Mouse (Mus musculus): Measurements from ENCODE around the gene Qrich2. TPM values are rescaled to one million over a fixed set of nuclear protein-coding genes. Genes with fewer than 3 reads are reported as not detected.
A peak's percentile ranks its signal among the peaks of the same experiment; 100 is the strongest.

The Qrich2 gene
- polyA plus RNA-seq, 1 experiment from 2014 or later: not detected

- peaks cover 10% of the 10 kb centered on the region for H3K36me3 ChIP-seq (ENCODE audit: control insufficient read depth, insufficient read depth, low read length)
- no peaks in the 10 kb centered on the region for H3K27me3 ChIP-seq (ENCODE audit: control insufficient read depth, insufficient read depth, low read depth, low read length)
- peak overlapping the region; percentile 85; the same call in 1 of the 2 replicates for H3K4me2 ChIP-seq (ENCODE audit: low read depth, low read length)
- peaks cover 17% of the 10 kb centered on the region for H3K4me1 ChIP-seq (replicated peaks; ENCODE audit: control insufficient read depth, insufficient read depth, low read length)
- no peak for ATAC-seq (ENCODE audit: low read depth)
- H3K9ac ChIP-seq (ENCODE audit: low read length): 0 out of 2 replicates have a peak overlapping the region, but pooled peaks have one; percentile 15
- H3K9me3 ChIP-seq (ENCODE audit: control insufficient read depth, low read length): no peaks in the 10 kb centered on the region; the same call in 1 of the 2 replicates
- H3K27ac ChIP-seq (ENCODE audit: low read length): peak overlapping the region; percentile 39; the same call in 1 of the 2 replicates
- WGBS: 58% methylated on average over 6 of the region's 6 CpGs
- no peak overlapping the region; the same call in 1 of the 2 replicates for H3K4me3 ChIP-seq (ENCODE audit: low read length)
These were observed 25.3 kb upstream of the Qrich2 start for GRCm38 (mm10) chr11:116491338-116491737.

- Histone ChIP-seq H3K36me3 (ENCODE audit: control insufficient read depth, insufficient read depth, low read length) (peaks cover 16% of the 10 kb centered on the region), H3K27me3 (ENCODE audit: control insufficient read depth, insufficient read depth, low read depth, low read length) (no peaks in the 10 kb centered on the region), H3K4me2 (ENCODE audit: low read depth, low read length) (peak overlapping the region; percentile 85), H3K4me1 (replicated peaks; ENCODE audit: control insufficient read depth, insufficient read depth, low read length) (peaks cover 17% of the 10 kb centered on the region), H3K9me3 (ENCODE audit: control insufficient read depth, low read length) (no peaks in the 10 kb centered on the region; the same call in 1 of the 2 replicates), H3K9ac (ENCODE audit: low read length) (peak overlapping the region; percentile 97), H3K27ac (ENCODE audit: low read length) (peak overlapping the region; percentile 92), H3K4me3 (ENCODE audit: low read length) (peak overlapping the region; percentile 99)
- peak; percentile 89 for ATAC-seq (ENCODE audit: low read depth)
- under 1% methylated on average over 47 of the region's 62 CpGs for WGBS
These were observed 24.4 kb upstream of the Qrich2 start for GRCm38 (mm10) chr11:116490232-116491107.

GRCm38 (mm10) chr11:116489771-116490231, 23.8 kb upstream of the Qrich2 start:
- WGBS: under 1% methylated on average over 39 of the region's 39 CpGs
- H3K27ac ChIP-seq (ENCODE audit: low read length): peak overlapping the region; percentile 92
- H3K9ac ChIP-seq (ENCODE audit: low read length): peak overlapping the region; percentile 97
- peak overlapping the region; percentile 85 for H3K4me2 ChIP-seq (ENCODE audit: low read depth, low read length)
- no peaks in the 10 kb centered on the region; the same call in 1 of the 2 replicates for H3K9me3 ChIP-seq (ENCODE audit: control insufficient read depth, low read length)
- peaks cover 22% of the 10 kb centered on the region for H3K36me3 ChIP-seq (ENCODE audit: control insufficient read depth, insufficient read depth, low read length)
- peak overlapping the region; percentile 99 for H3K4me3 ChIP-seq (ENCODE audit: low read length)
- no peaks in the 10 kb centered on the region for H3K27me3 ChIP-seq (ENCODE audit: control insufficient read depth, insufficient read depth, low read depth, low read length)
- peak; percentile 31 for ATAC-seq (ENCODE audit: low read depth)
- H3K4me1 ChIP-seq (replicated peaks; ENCODE audit: control insufficient read depth, insufficient read depth, low read length): peaks cover 11% of the 10 kb centered on the region

- Histone ChIP-seq H3K4me1 (replicated peaks; ENCODE audit: control insufficient read depth, insufficient read depth, low read length) (peaks cover 11% of the 10 kb centered on the region), H3K4me2 (ENCODE audit: low read depth, low read length) (peak overlapping the region; percentile 85), H3K27me3 (ENCODE audit: control insufficient read depth, insufficient read depth, low read depth, low read length) (no peaks in the 10 kb centered on the region), H3K27ac (ENCODE audit: low read length) (no peak overlapping the region), H3K9me3 (ENCODE audit: control insufficient read depth, low read length) (no peaks in the 10 kb centered on the region; the same call in 1 of the 2 replicates), H3K9ac (ENCODE audit: low read length) (peak overlapping the region; percentile 97), H3K36me3 (ENCODE audit: control insufficient read depth, insufficient read depth, low read length) (peaks cover 28% of the 10 kb centered on the region), H3K4me3 (ENCODE audit: low read length) (peak overlapping the region; percentile 99)
- no peak for ATAC-seq (ENCODE audit: low read depth)
- WGBS: 68% methylated on average over 14 of the region's 14 CpGs
These were observed 22.8 kb upstream of the Qrich2 start for GRCm38 (mm10) chr11:116488693-116489375.

- H3K9ac ChIP-seq (ENCODE audit: low read length): no peak overlapping the region
These were observed 22.2 kb upstream of the Qrich2 start for GRCm38 (mm10) chr11:116488207-116488606.

GRCm38 (mm10) chr11:116484261-116484660, 18.2 kb upstream of the Qrich2 start:
- no peak overlapping the region for H3K4me2 ChIP-seq (ENCODE audit: low read depth, low read length)
- no peak overlapping the region for H3K9ac ChIP-seq (ENCODE audit: low read length)
- peaks cover 8% of the 10 kb centered on the region for H3K4me1 ChIP-seq (replicated peaks; ENCODE audit: control insufficient read depth, insufficient read depth, low read length)
- H3K4me3 ChIP-seq (ENCODE audit: low read length): no peak overlapping the region
- H3K27me3 ChIP-seq (ENCODE audit: control insufficient read depth, insufficient read depth, low read depth, low read length): no peaks in the 10 kb centered on the region
- 78% methylated on average over 8 of the region's 8 CpGs for WGBS
- peaks cover 66% of the 10 kb centered on the region for H3K36me3 ChIP-seq (ENCODE audit: control insufficient read depth, insufficient read depth, low read length)
- no peaks in the 10 kb centered on the region; the same call in 1 of the 2 replicates for H3K9me3 ChIP-seq (ENCODE audit: control insufficient read depth, low read length)
- ATAC-seq (ENCODE audit: low read depth): no peak
- no peak overlapping the region for H3K27ac ChIP-seq (ENCODE audit: low read length)

More at GRCm38 (mm10) chr11:116488207-116488606, 22.2 kb upstream of the Qrich2 start:
- H3K4me1 ChIP-seq (replicated peaks; ENCODE audit: control insufficient read depth, insufficient read depth, low read length): peaks cover 11% of the 10 kb centered on the region
- no peak overlapping the region for H3K4me3 ChIP-seq (ENCODE audit: low read length)
- H3K27me3 ChIP-seq (ENCODE audit: control insufficient read depth, insufficient read depth, low read depth, low read length): no peaks in the 10 kb centered on the region
- no peak overlapping the region for H3K27ac ChIP-seq (ENCODE audit: low read length)
- no peak for ATAC-seq (ENCODE audit: low read depth)
- H3K9me3 ChIP-seq (ENCODE audit: control insufficient read depth, low read length): no peaks in the 10 kb centered on the region; the same call in 1 of the 2 replicates
- no peak overlapping the region for H3K4me2 ChIP-seq (ENCODE audit: low read depth, low read length)
- H3K36me3 ChIP-seq (ENCODE audit: control insufficient read depth, insufficient read depth, low read length): peaks cover 32% of the 10 kb centered on the region

- Histone ChIP-seq H3K27me3 (ENCODE audit: control insufficient read depth, insufficient read depth, low read depth, low read length) (no peaks in the 10 kb centered on the region), H3K4me2 (ENCODE audit: low read depth, low read length) (no peak overlapping the region), H3K27ac (ENCODE audit: low read length) (no peak overlapping the region), H3K4me1 (replicated peaks; ENCODE audit: control insufficient read depth, insufficient read depth, low read length) (no peaks in the 10 kb centered on the region), H3K9me3 (ENCODE audit: control insufficient read depth, low read length) (no peaks in the 10 kb centered on the region), H3K36me3 (ENCODE audit: control insufficient read depth, insufficient read depth, low read length) (peaks cover 72% of the 10 kb centered on the region), H3K4me3 (ENCODE audit: low read length) (no peak overlapping the region), H3K9ac (ENCODE audit: low read length) (no peak overlapping the region)
- ATAC-seq (ENCODE audit: low read depth): no peak
- WGBS: 86% methylated on average over 7 of the region's 7 CpGs
These were observed 15.7 kb upstream of the Qrich2 start for GRCm38 (mm10) chr11:116481776-116482175.

- ATAC-seq (ENCODE audit: low read depth): no peak
- Histone ChIP-seq H3K9ac (ENCODE audit: low read length) (no peak overlapping the region), H3K4me3 (ENCODE audit: low read length) (no peak overlapping the region), H3K4me2 (ENCODE audit: low read depth, low read length) (no peak overlapping the region), H3K9me3 (ENCODE audit: control insufficient read depth, low read length) (no peaks in the 10 kb centered on the region), H3K4me1 (replicated peaks; ENCODE audit: control insufficient read depth, insufficient read depth, low read length) (no peaks in the 10 kb centered on the region), H3K27me3 (ENCODE audit: control insufficient read depth, insufficient read depth, low read depth, low read length) (no peaks in the 10 kb centered on the region), H3K27ac (ENCODE audit: low read length) (no peak overlapping the region), H3K36me3 (ENCODE audit: control insufficient read depth, insufficient read depth, low read length) (peaks cover 77% of the 10 kb centered on the region)
- 95% methylated on average over 8 of the region's 8 CpGs for WGBS
These were observed 14.9 kb upstream of the Qrich2 start for GRCm38 (mm10) chr11:116480975-116481374.

GRCm38 (mm10) chr11:116479832-116480231, 13.8 kb upstream of the Qrich2 start:
- Histone ChIP-seq H3K9me3 (ENCODE audit: control insufficient read depth, low read length) (no peaks in the 10 kb centered on the region), H3K27me3 (ENCODE audit: control insufficient read depth, insufficient read depth, low read depth, low read length) (no peaks in the 10 kb centered on the region), H3K36me3 (ENCODE audit: control insufficient read depth, insufficient read depth, low read length) (peaks cover 76% of the 10 kb centered on the region), H3K27ac (ENCODE audit: low read length) (no peak overlapping the region), H3K4me2 (ENCODE audit: low read depth, low read length) (no peak overlapping the region), H3K9ac (ENCODE audit: low read length) (no peak overlapping the region), H3K4me3 (ENCODE audit: low read length) (no peak overlapping the region), H3K4me1 (replicated peaks; ENCODE audit: control insufficient read depth, insufficient read depth, low read length) (no peaks in the 10 kb centered on the region)
- 42% methylated on average over 8 of the region's 8 CpGs for WGBS
- no peak for ATAC-seq (ENCODE audit: low read depth)
